Mouse (Mus musculus) brain, embryonic 14.5 days (tissue): ENCODE results near the gene Stap2.

Source experiments
- CTCF ChIP-seq: fragments of 200-500 bp; IDR thresholded peaks from 2 replicates; pipeline ENCODE4 v1.5.1; 2012; ENCODE audit warnings: inconsistent platforms, mild to moderate bottlenecking, moderate library complexity, borderline replicate concordance; ENCODE audit not compliant: insufficient read depth, insufficient read length; ENCODE audit errors: extremely low read depth
- POLR2A ChIP-seq: fragments of 200-500 bp; IDR thresholded peaks from 2 replicates; pipeline ENCODE4 v1.6.1; 2012; ENCODE audit warnings: mild to moderate bottlenecking, inconsistent platforms, borderline replicate concordance; ENCODE audit not compliant: poor library complexity, insufficient read depth, insufficient read length, severe bottlenecking; ENCODE audit errors: extremely low read depth

- TF ChIP-seq CTCF = no peak
- no peak for TF ChIP-seq POLR2A
Measured at GRCm38 (mm10) chr17:56026303-56026702, 20.9 kb upstream of the Stap2 start.
